Mouse (Mus musculus) bone marrow macrophage, adult 2 months (primary cell): ENCODE measurements at regions not wholly inside any gene's neighbourhood (a gene's known extent, or its start where the extent isn't known, plus 50 kb on each side); places are given as distances from the start of the nearest gene placed in this dataset.

Experiments used
- CTCF ChIP-seq: IDR thresholded peaks from 2 replicates; pipeline ENCODE4 v1.5.1; 2012; ENCODE audit warnings: low read depth, mild to moderate bottlenecking, low read length, moderate library complexity
- POLR2A ChIP-seq: IDR thresholded peaks from 2 replicates; pipeline ENCODE4 v1.6.1; 2012; ENCODE audit warnings: mild to moderate bottlenecking, low read depth, low read length, borderline replicate concordance

DNA sequence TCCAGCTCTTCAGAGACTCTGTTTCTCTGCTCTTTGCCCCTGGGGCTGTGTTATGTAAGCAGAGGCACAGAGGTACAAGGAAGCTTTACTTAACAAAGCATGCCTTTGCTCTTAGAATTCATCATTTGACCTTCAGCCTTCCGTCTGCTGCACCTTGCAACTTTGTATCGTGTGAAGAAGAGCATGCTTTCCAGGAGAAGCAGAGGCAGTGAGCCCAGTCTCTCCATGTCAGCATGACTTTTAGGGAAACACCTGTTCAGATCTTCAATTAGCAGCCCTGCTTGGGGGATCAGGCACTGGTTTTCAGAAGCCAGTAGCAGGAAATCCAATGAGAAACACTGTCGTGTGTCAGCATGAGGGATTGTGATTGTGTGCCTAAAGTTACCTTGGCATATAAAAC lies 226.7 kb downstream of the Abcc12 start:
- TF ChIP-seq POLR2A: no peak
- TF ChIP-seq CTCF: no peak
